Mouse (Mus musculus) urinary bladder, postnatal 4 days (tissue): ENCODE data around the gene Celf1.

ENCODE experiments used
- DNase-seq, 2 experiments: peaks; one replicate each; pipeline ENCODE4 v3.0.0; 2021 to 2022; ENCODE audit warnings: low spot score in 2 of 2

Gene Celf1

GRCm38 (mm10) chr2:91061849-91062481 is 121.8 kb downstream of the Celf1 start:
- peak in 1 of 2 experiments; percentile 64 for DNase-seq

- DNase-seq = no peak
Measured at GRCm38 (mm10) chr2:91062779-91063606, 122.8 kb downstream of the Celf1 start.

GRCm38 (mm10) chr2:91064211-91064610 is 124.0 kb downstream of the Celf1 start:
- no peak for DNase-seq

GRCm38 (mm10) chr2:91065544-91065943 is 125.4 kb downstream of the Celf1 start:
- DNase-seq = no peak

- DNase-seq = no peak
Measured at GRCm38 (mm10) chr2:91066455-91066854, 126.3 kb downstream of the Celf1 start.

GRCm38 (mm10) chr2:91068162-91068871 is 128.1 kb downstream of the Celf1 start:
- no peak for DNase-seq

- DNase-seq = no peak
Measured at GRCm38 (mm10) chr2:91068872-91069165, 128.6 kb downstream of the Celf1 start.
